Mouse (Mus musculus) embryonic facial prominence, embryonic 10.5 days (tissue): Measurements from ENCODE around the gene Pik3c2b. TPM values are rescaled to one million over a fixed set of nuclear protein-coding genes. Genes with fewer than 3 reads are reported as not detected.
"Not testable (repeated sequence)": the region's sequence is repeated elsewhere in the genome, so short reads cannot be mapped to it uniquely, and the experiment has no call there.

ENCODE experiments used
- DNase-seq: peaks from one replicate; pipeline ENCODE4 v3.0.0-alpha.2; 2017; ENCODE audit warnings: low spot score
- H3K27ac ChIP-seq: fragments of 300-500 bp; sonication (generic); replicated peaks from 2 replicates; pipeline ENCODE4 v1.5.1; 2016; ENCODE audit warnings: mild to moderate bottlenecking
- H3K27me3 ChIP-seq: fragments of 300-500 bp; sonication (generic); replicated peaks from 2 replicates; pipeline ENCODE4 v1.6.1; 2016; ENCODE audit warnings: low read depth, mild to moderate bottlenecking; ENCODE audit not compliant: poor library complexity, severe bottlenecking
- H3K36me3 ChIP-seq: fragments of 300-500 bp; sonication (generic); replicated peaks from 2 replicates; pipeline ENCODE4 v1.6.1; 2016; ENCODE audit warnings: mild to moderate bottlenecking, moderate library complexity
- H3K4me1 ChIP-seq: fragments of 300-500 bp; sonication (generic); 2 replicates; pipeline ENCODE4 v1.6.1; 2016
- H3K4me3 ChIP-seq: fragments of 300-500 bp; sonication (generic); 2 replicates; pipeline ENCODE4 v1.5.1; 2016; ENCODE audit warnings: mild to moderate bottlenecking, moderate library complexity
- H3K9me3 ChIP-seq: fragments of 300-500 bp; sonication (generic); 2 replicates; pipeline ENCODE4 v1.6.1; 2016; ENCODE audit warnings: mild to moderate bottlenecking
- WGBS: fragments of 180-500 bp; shearing (Covaris S2); methylation state at CpG from one replicate; pipeline ENCODE4 v1.1.7; 2016; 5-methylcytosine and 5-hydroxymethylcytosine counted together
- polyA plus RNA-seq: library from polyadenylated mRNA; unstranded; fragments of >200 nt; fragmentation: Nextera tagmentation; extraction: Ambion mirVana; gene quantifications from 2 replicates; pipeline ENCODE4 v1.2.1, GENCODE M21; 2016

The Pik3c2b gene
- polyA plus RNA-seq, 1 experiment from 2014 or later: 8.6 TPM

DNA sequence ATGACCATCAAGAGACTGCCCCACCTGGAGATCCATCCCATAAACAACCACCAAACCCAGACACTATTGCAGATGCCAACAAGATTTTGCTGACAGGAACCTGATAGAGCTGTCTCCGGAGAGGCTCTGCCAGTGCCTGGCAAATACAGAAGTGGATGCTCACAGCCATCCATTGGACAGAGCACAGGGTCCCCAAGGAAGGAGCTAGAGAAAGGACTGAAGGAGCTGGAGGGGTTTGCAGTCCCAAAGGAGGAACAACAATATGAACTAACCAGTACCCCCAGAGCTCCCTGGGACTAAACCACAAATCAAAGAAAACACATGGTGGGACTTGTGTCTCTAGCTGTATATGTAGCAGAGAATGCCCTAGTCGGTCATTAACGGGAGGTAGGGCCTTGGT lies 21.7 kb upstream of the Pik3c2b start:
- 93% methylated on average over 3 of the region's 3 CpGs for WGBS
- peaks cover 21% of the 10 kb centered on the region for H3K36me3 ChIP-seq
- not testable (repeated sequence) for DNase-seq, H3K27me3 ChIP-seq, H3K9me3 ChIP-seq, H3K27ac ChIP-seq
- H3K4me1 ChIP-seq: peaks cover 13% of the 10 kb centered on the region
- peak overlapping the region; percentile 83 for H3K4me3 ChIP-seq

DNA sequence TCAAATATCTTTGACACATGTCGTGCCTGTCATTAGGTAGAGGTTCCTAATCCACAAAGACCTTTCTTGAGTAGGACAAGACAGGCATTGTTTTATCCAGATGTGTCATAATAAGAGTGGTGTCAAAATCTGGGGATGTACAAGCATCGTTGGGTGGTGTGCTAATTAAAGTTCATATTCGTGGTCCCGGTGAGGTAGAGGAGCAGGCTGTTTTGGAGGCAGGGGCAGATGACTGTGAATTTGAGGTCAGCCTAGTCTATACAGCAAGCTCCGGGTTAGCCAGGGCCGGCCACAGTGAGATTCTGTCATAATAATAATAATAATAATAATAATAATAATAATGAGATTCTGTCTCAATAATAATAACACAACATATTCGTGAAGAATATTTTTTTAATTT lies 21.0 kb upstream of the Pik3c2b start:
- no peaks in the 10 kb centered on the region for H3K9me3 ChIP-seq
- WGBS: 46% methylated on average over 7 of the region's 7 CpGs
- H3K4me1 ChIP-seq: peaks cover 13% of the 10 kb centered on the region
- H3K27me3 ChIP-seq: no peaks in the 10 kb centered on the region
- peaks cover 14% of the 10 kb centered on the region for H3K36me3 ChIP-seq
- peak overlapping the region; percentile 99 for H3K27ac ChIP-seq
- DNase-seq: no peak
- peak overlapping the region; percentile 83 for H3K4me3 ChIP-seq

DNA sequence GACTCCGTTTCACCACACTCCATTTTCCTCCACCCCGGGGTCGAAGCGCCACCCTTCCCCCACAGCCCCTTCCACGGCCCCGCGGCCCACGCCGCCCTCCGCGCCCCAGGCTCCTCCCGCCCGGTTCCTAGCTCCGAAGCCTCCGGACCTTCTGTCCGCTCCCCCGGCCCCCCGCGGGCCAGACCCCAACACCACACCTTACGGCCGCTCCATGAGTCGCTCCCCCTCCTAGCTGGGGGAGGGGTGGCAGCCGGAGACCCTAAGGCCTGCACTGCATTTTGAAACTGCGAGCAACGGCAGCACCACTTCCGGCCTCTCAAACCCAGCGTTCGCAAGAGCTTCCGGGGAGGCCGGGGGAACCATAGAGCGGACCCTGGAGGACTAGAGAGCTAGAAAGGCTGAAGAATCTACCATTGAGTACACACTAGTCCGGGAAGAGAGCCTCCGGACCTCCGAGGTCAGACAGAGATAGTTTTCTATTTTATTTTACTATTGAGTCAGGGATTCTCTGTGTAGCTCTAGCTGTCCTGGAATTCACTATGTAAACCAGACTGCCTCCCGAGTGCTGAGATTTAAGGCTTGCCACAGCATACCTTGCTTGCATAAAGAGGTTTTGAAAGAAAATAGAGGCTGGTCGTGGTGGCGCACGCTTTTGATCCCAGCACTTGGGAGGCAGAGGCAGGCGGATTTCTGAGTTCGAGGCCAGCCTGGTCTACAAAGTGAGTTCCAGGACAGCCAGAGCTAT lies 20.2 kb upstream of the Pik3c2b start:
- Histone ChIP-seq H3K4me1 (peaks cover 12% of the 10 kb centered on the region), H3K27ac (peak overlapping the region; percentile 99), H3K27me3 (no peaks in the 10 kb centered on the region), H3K36me3 (peaks cover 13% of the 10 kb centered on the region), H3K4me3 (peak overlapping the region; percentile 83), H3K9me3 (no peaks in the 10 kb centered on the region)
- under 1% methylated on average over 40 of the region's 40 CpGs for WGBS
- peak; percentile 95 for DNase-seq

- H3K27ac ChIP-seq: peak overlapping the region; percentile 99
- WGBS: 33% methylated on average over 23 of the region's 23 CpGs
- not testable (repeated sequence) for H3K27me3 ChIP-seq, H3K4me1 ChIP-seq, H3K9me3 ChIP-seq
- H3K36me3 ChIP-seq: peaks cover 13% of the 10 kb centered on the region
- peak overlapping the region; percentile 83 for H3K4me3 ChIP-seq
- DNase-seq: peak; percentile 14
Observed at GRCm38 (mm10) chr1:133025796-133026190, 19.7 kb upstream of the Pik3c2b start.

DNA sequence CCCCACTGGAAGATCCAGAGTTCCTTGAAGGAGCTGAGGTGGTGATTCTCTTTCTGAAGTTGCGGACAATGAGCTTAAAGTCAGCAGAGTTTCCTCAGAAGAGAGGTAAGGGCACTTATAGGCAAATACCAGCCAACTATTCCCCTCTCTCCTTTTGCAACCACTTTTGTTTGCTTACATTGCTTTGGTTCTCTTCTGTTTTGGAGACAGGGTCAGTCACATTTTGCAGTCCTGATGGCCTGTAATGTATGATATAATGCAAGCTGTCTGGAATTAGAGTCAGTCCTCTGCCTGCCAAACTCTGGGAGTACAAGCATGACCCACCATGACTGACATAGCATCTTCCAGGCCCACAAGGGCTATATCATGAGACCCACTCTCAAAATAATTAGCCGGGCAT lies 18.3 kb upstream of the Pik3c2b start:
- H3K4me3 ChIP-seq: no peak overlapping the region
- WGBS: 89% methylated on average over 2 of the region's 2 CpGs
- no peaks in the 10 kb centered on the region for H3K9me3 ChIP-seq
- DNase-seq: no peak
- peaks cover 9% of the 10 kb centered on the region for H3K36me3 ChIP-seq
- H3K4me1 ChIP-seq: peaks cover 8% of the 10 kb centered on the region
- H3K27me3 ChIP-seq: no peaks in the 10 kb centered on the region
- H3K27ac ChIP-seq: no peak overlapping the region

DNA sequence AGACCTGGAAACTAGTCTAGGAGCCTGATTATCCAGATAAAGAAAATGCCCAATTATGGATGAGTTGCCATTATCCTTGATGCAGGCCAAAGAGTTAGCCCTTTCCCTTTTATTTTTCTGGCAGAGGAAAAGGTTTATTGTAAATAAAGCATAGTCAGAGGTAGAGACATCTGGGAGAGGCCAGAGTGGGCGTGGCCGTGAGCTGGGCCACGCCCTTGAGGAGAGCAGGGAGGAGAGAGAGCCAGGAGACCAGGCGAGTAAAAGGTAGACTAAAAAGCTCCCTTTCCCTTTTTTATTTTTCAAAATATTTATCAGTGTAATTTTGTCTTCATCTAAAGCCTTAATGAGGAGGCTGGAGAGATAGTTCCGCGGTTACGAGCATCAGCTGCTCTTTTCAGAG lies 17.5 kb upstream of the Pik3c2b start:
- no peak overlapping the region for H3K4me3 ChIP-seq
- DNase-seq: no peak
- WGBS: 37% methylated on average over 7 of the region's 7 CpGs

GRCm38 (mm10) chr1:133029744-133030143 lies 15.7 kb upstream of the Pik3c2b start:
- Histone ChIP-seq H3K27ac (no peak overlapping the region), H3K4me1 (peaks cover 10% of the 10 kb centered on the region), H3K9me3 (no peaks in the 10 kb centered on the region), H3K4me3 (no peak overlapping the region), H3K36me3 (no peaks in the 10 kb centered on the region), H3K27me3 (no peaks in the 10 kb centered on the region)
- DNase-seq: no peak
- WGBS: 76% methylated on average over 3 of the region's 3 CpGs

More for the DNA sequence above, 17.5 kb upstream of the Pik3c2b start:
- H3K36me3 ChIP-seq: peaks cover 4% of the 10 kb centered on the region
- H3K27me3 ChIP-seq: no peaks in the 10 kb centered on the region
- no peak overlapping the region for H3K27ac ChIP-seq
- H3K4me1 ChIP-seq: peaks cover 14% of the 10 kb centered on the region
- no peaks in the 10 kb centered on the region for H3K9me3 ChIP-seq

DNA sequence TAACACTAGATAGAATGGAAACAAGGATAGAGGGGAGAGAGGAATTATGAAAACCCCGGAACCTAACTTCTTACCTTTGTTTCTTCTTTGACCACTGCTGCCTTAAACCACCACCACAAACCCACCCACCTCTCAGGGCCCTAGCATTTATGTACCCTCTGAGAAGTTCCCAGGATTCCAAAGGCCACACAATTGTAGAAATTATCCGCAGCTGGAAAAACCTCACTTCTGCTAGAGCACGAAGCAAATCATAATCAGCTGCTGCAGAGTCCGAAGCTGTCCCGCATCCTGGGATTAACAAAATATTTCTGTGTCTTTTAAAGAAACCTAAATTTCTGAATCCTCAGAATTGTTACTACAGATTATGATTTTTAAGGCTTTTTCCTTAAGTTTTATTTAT lies 15.0 kb upstream of the Pik3c2b start, which contains the start of gene Mdm4:
Gene Mdm4 (minus strand): TSS at position 101 of the 400 bp plus-strand sequence.
- Histone ChIP-seq H3K36me3 (no peaks in the 10 kb centered on the region), H3K27me3 (no peaks in the 10 kb centered on the region), H3K4me3 (no peak within 1 kb of the TSS), H3K27ac (no peak within 1 kb of the TSS), H3K9me3 (no peaks in the 10 kb centered on the region), H3K4me1 (peaks cover 10% of the 10 kb centered on the region)
- no peak for DNase-seq
- 89% methylated on average over 5 of the region's 5 CpGs for WGBS

DNA sequence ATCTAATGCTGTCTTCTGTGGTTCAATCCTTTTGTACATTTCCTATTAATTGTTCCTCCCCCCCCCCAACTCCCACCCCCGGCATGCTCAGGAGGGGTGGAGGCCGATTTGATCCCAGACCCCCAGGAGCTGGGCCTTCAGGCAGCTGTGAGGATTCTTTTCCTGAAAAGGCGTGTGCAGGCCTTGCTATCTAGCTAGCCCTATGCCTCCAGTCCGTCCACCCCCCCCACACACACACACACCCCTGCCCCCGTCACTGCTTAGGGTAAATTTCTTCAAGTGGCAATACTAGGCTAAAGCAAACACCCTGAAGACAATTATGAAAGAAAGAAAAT lies 12.5 kb upstream of the Pik3c2b start:
- Histone ChIP-seq H3K36me3 (no peaks in the 10 kb centered on the region), H3K4me3 (peak overlapping the region; percentile 70), H3K27me3 (no peaks in the 10 kb centered on the region), H3K4me1 (peaks cover 10% of the 10 kb centered on the region), H3K9me3 (no peaks in the 10 kb centered on the region), H3K27ac (peak overlapping the region; percentile 70)
- DNase-seq: peak; percentile 47
- 7% methylated on average over 5 of the region's 5 CpGs for WGBS

GRCm38 (mm10) chr1:133033316-133034090 lies 12.0 kb upstream of the Pik3c2b start:
- H3K27me3 ChIP-seq: no peaks in the 10 kb centered on the region
- H3K9me3 ChIP-seq: no peaks in the 10 kb centered on the region
- WGBS: under 1% methylated on average over 28 of the region's 28 CpGs
- peak overlapping the region; percentile 70 for H3K4me3 ChIP-seq
- H3K36me3 ChIP-seq: no peaks in the 10 kb centered on the region
- peak; percentile 86 for DNase-seq
- H3K4me1 ChIP-seq: peaks cover 10% of the 10 kb centered on the region
- peak overlapping the region; percentile 80 for H3K27ac ChIP-seq

DNA sequence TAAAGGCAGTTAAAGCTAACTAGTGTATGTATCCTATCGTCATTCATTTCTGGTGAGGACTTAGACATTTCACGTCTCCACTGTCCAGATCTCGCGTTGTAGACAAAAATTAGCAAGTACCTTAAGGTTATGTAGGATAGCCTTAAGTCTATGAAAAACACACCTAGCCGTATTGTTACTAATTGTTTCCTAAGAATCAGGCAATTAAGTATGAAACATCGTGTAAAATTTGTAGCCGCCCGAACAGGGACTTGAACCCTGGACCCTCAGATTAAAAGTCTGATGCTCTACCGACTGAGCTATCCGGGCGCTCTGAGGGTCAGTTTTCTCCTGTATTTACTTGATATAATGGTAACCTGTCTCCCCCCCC lies 11.4 kb upstream of the Pik3c2b start:
- H3K36me3 ChIP-seq: no peaks in the 10 kb centered on the region
- DNase-seq: peak; percentile 71
- H3K4me3 ChIP-seq: peak overlapping the region; percentile 70
- WGBS: 3% methylated on average over 11 of the region's 11 CpGs
- peaks cover 13% of the 10 kb centered on the region for H3K4me1 ChIP-seq
- no peaks in the 10 kb centered on the region for H3K9me3 ChIP-seq
- H3K27ac ChIP-seq: no peak overlapping the region
- no peaks in the 10 kb centered on the region for H3K27me3 ChIP-seq

DNA sequence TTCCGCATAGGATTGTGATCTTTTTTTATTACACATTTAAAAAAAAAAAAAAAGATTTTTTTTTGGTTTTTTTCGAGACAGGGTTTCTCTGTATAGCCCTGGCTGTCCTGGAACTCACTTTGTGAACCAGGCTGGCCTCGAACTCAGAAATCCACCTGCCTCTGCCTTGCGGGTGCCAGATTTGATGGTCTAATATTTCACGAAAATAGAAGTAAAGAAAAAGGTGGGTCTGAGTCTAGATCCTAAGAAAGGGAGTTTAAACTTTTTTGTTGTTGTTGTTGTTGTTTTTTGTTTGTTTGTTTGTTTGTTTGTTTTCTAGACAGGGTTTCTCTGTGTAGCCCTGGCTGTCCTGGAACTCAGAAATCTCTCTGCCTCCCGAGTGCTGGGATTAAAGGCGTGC lies 10.8 kb upstream of the Pik3c2b start:
- H3K4me1 ChIP-seq: peaks cover 14% of the 10 kb centered on the region
- 66% methylated on average over 7 of the region's 7 CpGs for WGBS
- H3K4me3 ChIP-seq, H3K27me3 ChIP-seq, H3K9me3 ChIP-seq, DNase-seq, H3K27ac ChIP-seq, H3K36me3 ChIP-seq: not testable (repeated sequence)

- Histone ChIP-seq H3K9me3 (no peaks in the 10 kb centered on the region), H3K27me3 (peaks cover 4% of the 10 kb centered on the region; the same call in 1 of the 2 replicates), H3K27ac (no peak overlapping the region), H3K36me3 (no peaks in the 10 kb centered on the region), H3K4me1 (peaks cover 5% of the 10 kb centered on the region), H3K4me3 (no peak overlapping the region)
- DNase-seq: peak; percentile 62
- WGBS: 19% methylated on average over 4 of the region's 4 CpGs
Observed at GRCm38 (mm10) chr1:133039505-133039949, 5.9 kb upstream of the Pik3c2b start.
